Mouse (Mus musculus) liver, adult 2 months (tissue): ENCODE data around the gene Galr3.

ENCODE experiments used
- CTCF ChIP-seq: fragments of 200-500 bp; IDR thresholded peaks from 2 replicates; pipeline ENCODE4 v1.5.1; 2011; ENCODE audit warnings: low read depth, low read length, control low read depth
- POLR2A ChIP-seq: fragments of 200-500 bp; IDR thresholded peaks from 2 replicates; pipeline ENCODE4 v1.6.1; 2011; ENCODE audit warnings: low read length, control low read depth; ENCODE audit not compliant: insufficient read depth; ENCODE audit errors: extremely low read depth

DNA sequence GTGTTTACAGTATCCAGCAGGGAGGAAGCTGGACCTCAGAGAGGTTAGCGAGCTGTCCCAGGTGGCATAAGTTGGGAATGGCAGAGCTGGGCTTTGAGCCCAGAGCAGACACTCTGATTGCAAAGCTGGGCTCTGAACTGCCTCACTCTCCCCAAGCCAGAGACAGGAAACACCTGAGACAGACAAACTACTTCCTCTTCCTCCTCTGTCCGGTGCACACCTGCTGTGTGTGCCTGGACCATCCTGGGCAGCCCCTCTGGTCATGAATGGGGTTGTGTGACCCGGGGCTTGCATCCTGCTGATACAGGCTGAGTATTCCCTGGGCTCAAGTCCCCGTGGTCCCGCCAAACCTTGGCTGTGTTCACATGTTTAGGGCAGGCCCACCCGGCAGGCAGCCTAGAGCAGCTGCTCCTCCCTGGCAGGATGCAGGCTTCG is 41.3 kb upstream of the Galr3 start:
- no peak for TF ChIP-seq CTCF
- TF ChIP-seq POLR2A: no peak
